Mouse (Mus musculus) liver, postnatal 0 days (tissue): Measurements from ENCODE around the gene Otop1. TPM values are rescaled to one million over a fixed set of nuclear protein-coding genes. Genes with fewer than 3 reads are reported as not detected.

ENCODE experiments used
- ATAC-seq: fragments of 200-750 bp; cut with Nextera tagmentation; 2 replicates; pipeline ENCODE4 v1.8.0; 2017; ENCODE audit warnings: mild to moderate bottlenecking, moderate library complexity
- DNase-seq: peaks from one replicate; pipeline ENCODE4 v3.0.0-alpha.2; 2016
- H3K27ac ChIP-seq: fragments of 300-500 bp; sonication (generic); 2 replicates; pipeline ENCODE4 v1.5.1; 2014; ENCODE audit warnings: antibody characterized with exemption, moderate library complexity, mild to moderate bottlenecking, low read depth
- H3K27me3 ChIP-seq: fragments of 300-500 bp; sonication (generic); 2 replicates; pipeline ENCODE4 v1.6.1; 2014; ENCODE audit warnings: low read length, control low read depth, mixed read lengths; ENCODE audit not compliant: insufficient read depth
- H3K36me3 ChIP-seq: fragments of 300-500 bp; sonication (generic); replicated peaks from 2 replicates; pipeline ENCODE4 v1.6.1; 2014; ENCODE audit warnings: mild to moderate bottlenecking, control low read depth, low read length, moderate library complexity, mixed read lengths; ENCODE audit not compliant: insufficient read depth
- H3K4me1 ChIP-seq: fragments of 300-500 bp; sonication (generic); 2 replicates; pipeline ENCODE4 v1.6.1; 2014; ENCODE audit warnings: antibody characterized with exemption, mild to moderate bottlenecking, control low read depth; ENCODE audit not compliant: insufficient read depth
- H3K4me2 ChIP-seq: fragments of 300-500 bp; sonication (generic); 2 replicates; pipeline ENCODE4 v1.6.1; 2014; ENCODE audit warnings: low read depth, mild to moderate bottlenecking, low read length, moderate library complexity, mixed read lengths
- H3K4me3 ChIP-seq: fragments of 300-500 bp; sonication (generic); 2 replicates; pipeline ENCODE4 v1.5.1; 2014; ENCODE audit warnings: low read depth, low read length
- H3K9ac ChIP-seq: fragments of 300-500 bp; sonication (generic); replicated peaks from 2 replicates; pipeline ENCODE4 v1.6.1; 2014; ENCODE audit warnings: mild to moderate bottlenecking, moderate library complexity
- H3K9me3 ChIP-seq: fragments of 300-500 bp; sonication (generic); 2 replicates; pipeline ENCODE4 v1.6.1; 2016; ENCODE audit warnings: mild to moderate bottlenecking, control low read depth, low read length, mixed read lengths
- CTCF ChIP-seq: sonication (generic); IDR thresholded peaks from 2 replicates; pipeline ENCODE4 v1.5.1; 2016; ENCODE audit warnings: antibody characterized with exemption, low read depth
- EP300 ChIP-seq: IDR thresholded peaks from 2 replicates; pipeline ENCODE4 v1.6.1; 2016; ENCODE audit warnings: antibody characterized with exemption, low read depth, mild to moderate bottlenecking
- WGBS: fragments of 180-500 bp; shearing (Covaris S2); extraction: QIAGEN DNeasy Blood & Tissue Kit; methylation state at CpG from one replicate; pipeline ENCODE4 v1.1.7; 2014; ENCODE audit not compliant: insufficient replicate concordance; 5-methylcytosine and 5-hydroxymethylcytosine counted together
- polyA plus RNA-seq: library from polyadenylated mRNA; unstranded; fragments of >200 nt; fragmentation: Nextera tagmentation; extraction: Ambion mirVana; gene quantifications from 2 replicates; pipeline ENCODE4 v1.2.1, GENCODE M21; 2015

Gene Otop1
- polyA plus RNA-seq, 1 experiment from 2014 or later: not detected

GRCm38 (mm10) chr5:38343101-38343500 is 67.3 kb downstream of the Otop1 start:
- Histone ChIP-seq H3K27me3 (no peaks in the 10 kb centered on the region), H3K36me3 (no peaks in the 10 kb centered on the region), H3K27ac (no peak overlapping the region), H3K4me1 (no peaks in the 10 kb centered on the region), H3K9ac (no peak overlapping the region), H3K4me2 (no peak overlapping the region), H3K9me3 (no peaks in the 10 kb centered on the region), H3K4me3 (no peak overlapping the region)
- no peak for ATAC-seq
- no peak for DNase-seq
- no peak for TF ChIP-seq EP300
- no peak for TF ChIP-seq CTCF
- 69% methylated on average over 3 of the region's 3 CpGs for WGBS

GRCm38 (mm10) chr5:38346646-38347432 is 71.1 kb downstream of the Otop1 start:
- Histone ChIP-seq H3K4me1 (no peaks in the 10 kb centered on the region), H3K27me3 (no peaks in the 10 kb centered on the region), H3K27ac (no peak overlapping the region), H3K4me3 (no peak overlapping the region), H3K4me2 (no peak overlapping the region), H3K36me3 (0 out of 2 replicates have a peak, but pooled peaks cover 6% of the 10 kb centered on the region), H3K9me3 (no peaks in the 10 kb centered on the region), H3K9ac (no peak overlapping the region)
- 32% methylated on average over 10 of the region's 10 CpGs for WGBS
- DNase-seq (peak; percentile 42), ATAC-seq (no peak)
- TF ChIP-seq EP300 (no peak), CTCF (no peak)

GRCm38 (mm10) chr5:38350351-38350929 is 74.7 kb downstream of the Otop1 start:
- H3K4me1 ChIP-seq: no peaks in the 10 kb centered on the region
- H3K27me3 ChIP-seq: no peaks in the 10 kb centered on the region
- no peak overlapping the region for H3K4me3 ChIP-seq
- no peak overlapping the region for H3K27ac ChIP-seq
- H3K36me3 ChIP-seq: 0 out of 2 replicates have a peak, but pooled peaks cover 6% of the 10 kb centered on the region
- H3K9ac ChIP-seq: no peak overlapping the region
- WGBS: 66% methylated on average over 5 of the region's 5 CpGs
- H3K4me2 ChIP-seq: no peak overlapping the region
- ATAC-seq (no peak), DNase-seq (no peak)
- TF ChIP-seq EP300: no peak
- TF ChIP-seq CTCF: no peak
- no peaks in the 10 kb centered on the region for H3K9me3 ChIP-seq

Other genes with a start within 250 kb of the Otop1 start
- gene Stx18, start 237.2 kb upstream of the Otop1 start, polyA plus RNA-seq: 13.4 and 15.2 TPM in 2 replicates
- 1.3 and 1.7 TPM in 2 replicates for gene Nsg1, start 116.1 kb upstream of the Otop1 start, polyA plus RNA-seq
- gene Zbtb49, start 55.5 kb upstream of the Otop1 start, polyA plus RNA-seq: 1.7 and 1.8 TPM in 2 replicates
- 29.4 and 38.6 TPM in 2 replicates for gene Lyar, start 55.5 kb upstream of the Otop1 start, polyA plus RNA-seq
- 45.3 and 45.8 TPM in 2 replicates for gene Tmem128, start 15.8 kb upstream of the Otop1 start, polyA plus RNA-seq
- gene Drd5, start 43.4 kb downstream of the Otop1 start, polyA plus RNA-seq: not detected in 2 replicates
- 3.3 and 5.7 TPM in 2 replicates for gene Slc2a9, start 227.2 kb downstream of the Otop1 start, polyA plus RNA-seq